Mouse (Mus musculus) intestine, embryonic 16.5 days (tissue): ENCODE data around the gene Sik3. TPM values are rescaled to one million over a fixed set of nuclear protein-coding genes. Genes with fewer than 3 reads are reported as not detected.

Experiments used
- ATAC-seq: fragments of 200-750 bp; cut with Nextera tagmentation; 2 replicates; pipeline ENCODE4 v1.8.0; 2017; ENCODE audit warnings: moderate TSS enrichment, moderate library complexity
- H3K27ac ChIP-seq: fragments of 300-500 bp; sonication (generic); 2 replicates; pipeline ENCODE4 v1.5.1; 2014; ENCODE audit warnings: mild to moderate bottlenecking, low read length
- H3K27me3 ChIP-seq: fragments of 300-500 bp; sonication (generic); replicated peaks from 2 replicates; pipeline ENCODE4 v1.6.1; 2014; ENCODE audit warnings: low read length, control low read depth, mixed read lengths; ENCODE audit not compliant: control insufficient read depth, insufficient read depth
- H3K36me3 ChIP-seq: fragments of 300-500 bp; sonication (generic); 2 replicates; pipeline ENCODE4 v1.6.1; 2014; ENCODE audit warnings: low read length, control low read depth; ENCODE audit not compliant: control insufficient read depth, insufficient read depth
- H3K4me1 ChIP-seq: fragments of 300-500 bp; sonication (generic); 2 replicates; pipeline ENCODE4 v1.6.1; 2014; ENCODE audit warnings: low read length, control low read depth, mixed read lengths; ENCODE audit not compliant: control insufficient read depth, insufficient read depth
- H3K4me2 ChIP-seq: fragments of 300-500 bp; sonication (generic); 2 replicates; pipeline ENCODE4 v1.6.1; 2014; ENCODE audit warnings: low read depth, low read length, control low read depth
- H3K4me3 ChIP-seq: fragments of 300-500 bp; sonication (generic); 2 replicates; pipeline ENCODE4 v1.5.1; 2014; ENCODE audit warnings: mild to moderate bottlenecking, low read length
- H3K9ac ChIP-seq: fragments of 300-500 bp; sonication (generic); 2 replicates; pipeline ENCODE4 v1.6.1; 2014; ENCODE audit warnings: low read depth, low read length
- H3K9me3 ChIP-seq: fragments of 300-500 bp; sonication (generic); 2 replicates; pipeline ENCODE4 v1.6.1; 2016; ENCODE audit warnings: low read length, control low read depth; ENCODE audit not compliant: control insufficient read depth
- WGBS: fragments of 180-500 bp; shearing (Covaris S2); extraction: QIAGEN DNeasy Blood & Tissue Kit; methylation state at CpG from one replicate; pipeline ENCODE4 v1.1.7; 2014; 5-methylcytosine and 5-hydroxymethylcytosine counted together
- polyA plus RNA-seq: library from polyadenylated mRNA; unstranded; fragments of >200 nt; fragmentation: Nextera tagmentation; extraction: Ambion mirVana; gene quantifications from 2 replicates; pipeline ENCODE4 v1.2.1, GENCODE M21; 2015

The Sik3 gene
- polyA plus RNA-seq, 1 experiment from 2014 or later = 5.2 TPM

- no peak overlapping the region for H3K4me3 ChIP-seq
- no peaks in the 10 kb centered on the region for H3K9me3 ChIP-seq
- 85% methylated on average over 3 of the region's 3 CpGs for WGBS
- H3K4me1 ChIP-seq = 0 out of 2 replicates have a peak, but pooled peaks cover 2% of the 10 kb centered on the region
- no peaks in the 10 kb centered on the region for H3K36me3 ChIP-seq
- H3K9ac ChIP-seq = no peak overlapping the region
- no peak for ATAC-seq
- H3K27me3 ChIP-seq = no peaks in the 10 kb centered on the region
- H3K4me2 ChIP-seq = no peak overlapping the region
- no peak overlapping the region for H3K27ac ChIP-seq
Measured at GRCm38 (mm10) chr9:46042387-46042786, 29.8 kb downstream of the Sik3 start.

GRCm38 (mm10) chr9:46043626-46044025 lies 31.0 kb downstream of the Sik3 start:
- no peak overlapping the region for H3K9ac ChIP-seq
- no peaks in the 10 kb centered on the region for H3K36me3 ChIP-seq

GRCm38 (mm10) chr9:46046724-46047517 lies 34.3 kb downstream of the Sik3 start:
- 85% methylated on average over 11 of the region's 11 CpGs for WGBS
- ATAC-seq = no peak
- H3K4me2 ChIP-seq = no peak overlapping the region
- H3K36me3 ChIP-seq = no peaks in the 10 kb centered on the region
- H3K9ac ChIP-seq = no peak overlapping the region
- no peak overlapping the region for H3K27ac ChIP-seq
- peaks cover 4% of the 10 kb centered on the region; the same call in 1 of the 2 replicates for H3K4me1 ChIP-seq
- H3K27me3 ChIP-seq = no peaks in the 10 kb centered on the region
- no peaks in the 10 kb centered on the region for H3K9me3 ChIP-seq
- no peak overlapping the region for H3K4me3 ChIP-seq

More at GRCm38 (mm10) chr9:46043626-46044025, 31.0 kb downstream of the Sik3 start:
- H3K4me2 ChIP-seq = no peak overlapping the region
- no peak overlapping the region for H3K4me3 ChIP-seq
- ATAC-seq = no peak
- no peak overlapping the region for H3K27ac ChIP-seq
- H3K9me3 ChIP-seq = no peaks in the 10 kb centered on the region
- H3K4me1 ChIP-seq = peaks cover 4% of the 10 kb centered on the region; the same call in 1 of the 2 replicates
- no peaks in the 10 kb centered on the region for H3K27me3 ChIP-seq
- 87% methylated on average over 8 of the region's 8 CpGs for WGBS

GRCm38 (mm10) chr9:46049525-46049924 lies 36.9 kb downstream of the Sik3 start:
- Histone ChIP-seq H3K4me1 (peaks cover 5% of the 10 kb centered on the region; the same call in 1 of the 2 replicates), H3K9ac (no peak overlapping the region), H3K4me2 (no peak overlapping the region), H3K9me3 (no peaks in the 10 kb centered on the region), H3K27ac (no peak overlapping the region), H3K27me3 (no peaks in the 10 kb centered on the region), H3K36me3 (no peaks in the 10 kb centered on the region), H3K4me3 (no peak overlapping the region)
- 75% methylated on average over 7 of the region's 7 CpGs for WGBS
- no peak for ATAC-seq

GRCm38 (mm10) chr9:46050203-46050602 lies 37.6 kb downstream of the Sik3 start:
- Histone ChIP-seq H3K9me3 (no peaks in the 10 kb centered on the region), H3K36me3 (no peaks in the 10 kb centered on the region), H3K4me1 (peaks cover 7% of the 10 kb centered on the region; the same call in 1 of the 2 replicates), H3K9ac (no peak overlapping the region), H3K4me3 (no peak overlapping the region), H3K27ac (no peak overlapping the region), H3K4me2 (no peak overlapping the region), H3K27me3 (no peaks in the 10 kb centered on the region)
- no peak for ATAC-seq
- 84% methylated on average over 8 of the region's 8 CpGs for whole genome bisulfite sequencing

- ATAC-seq = no peak
- Histone ChIP-seq H3K4me2 (no peak overlapping the region), H3K4me3 (no peak overlapping the region), H3K27ac (no peak overlapping the region), H3K36me3 (no peaks in the 10 kb centered on the region), H3K9ac (no peak overlapping the region), H3K4me1 (peaks cover 10% of the 10 kb centered on the region), H3K9me3 (no peaks in the 10 kb centered on the region), H3K27me3 (no peaks in the 10 kb centered on the region)
- WGBS = 80% methylated on average over 9 of the region's 9 CpGs
Measured at GRCm38 (mm10) chr9:46053014-46053666, 40.5 kb downstream of the Sik3 start.

- Histone ChIP-seq H3K9ac (no peak overlapping the region), H3K4me2 (no peak overlapping the region), H3K4me3 (no peak overlapping the region), H3K27me3 (no peaks in the 10 kb centered on the region), H3K9me3 (no peaks in the 10 kb centered on the region), H3K4me1 (peaks cover 12% of the 10 kb centered on the region), H3K36me3 (no peaks in the 10 kb centered on the region), H3K27ac (no peak overlapping the region)
- 92% methylated on average over 3 of the region's 3 CpGs for WGBS
- ATAC-seq = no peak
Measured at GRCm38 (mm10) chr9:46058065-46058464, 45.4 kb downstream of the Sik3 start.

- WGBS = 70% methylated on average over 2 of the region's 2 CpGs
- Histone ChIP-seq H3K27ac (no peak overlapping the region), H3K4me3 (no peak overlapping the region), H3K36me3 (no peaks in the 10 kb centered on the region), H3K9me3 (no peaks in the 10 kb centered on the region), H3K9ac (no peak overlapping the region), H3K27me3 (no peaks in the 10 kb centered on the region), H3K4me1 (peaks cover 9% of the 10 kb centered on the region; the same call in 1 of the 2 replicates), H3K4me2 (no peak overlapping the region)
- ATAC-seq = no peak
Measured at GRCm38 (mm10) chr9:46060249-46060648, 47.6 kb downstream of the Sik3 start.

- Histone ChIP-seq H3K27me3 (no peaks in the 10 kb centered on the region), H3K9me3 (no peaks in the 10 kb centered on the region), H3K9ac (no peak overlapping the region), H3K27ac (no peak overlapping the region), H3K4me1 (peaks cover 6% of the 10 kb centered on the region; the same call in 1 of the 2 replicates), H3K4me2 (no peak overlapping the region), H3K36me3 (no peaks in the 10 kb centered on the region), H3K4me3 (no peak overlapping the region)
- no peak for ATAC-seq
- 69% methylated on average over 9 of the region's 9 CpGs for WGBS
Measured at GRCm38 (mm10) chr9:46061696-46062425, 49.2 kb downstream of the Sik3 start.
